Mouse (Mus musculus): ENCODE measurements around the gene Cnksr3. TPM values are rescaled to one million over a fixed set of nuclear protein-coding genes. Genes with fewer than 3 reads are reported as not detected.

Gene Cnksr3
- total and polyA plus RNA-seq, 3 experiments, result not detected

DNA sequence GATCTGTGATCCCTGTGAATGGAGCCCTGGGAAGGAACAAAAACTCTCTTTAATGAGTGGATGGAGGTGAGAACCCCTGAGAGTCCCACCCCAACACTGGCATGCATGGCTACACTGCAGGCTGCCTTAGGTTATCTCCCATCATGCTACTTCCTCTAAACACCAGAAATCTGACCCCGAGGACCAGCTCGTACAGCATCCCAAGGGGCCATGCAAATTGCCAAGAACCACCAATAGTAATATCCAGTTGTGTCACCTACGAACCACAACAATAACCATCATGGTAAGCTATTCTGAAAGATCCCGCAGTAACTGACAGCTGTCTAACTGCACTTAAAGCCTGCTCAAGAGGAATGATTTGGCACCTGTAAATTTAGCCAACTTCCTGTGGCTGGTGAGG lies 59.1 kb downstream of the Cnksr3 start:
- Histone ChIP-seq H3K4me1 (ENCODE audit: control insufficient read depth in 1 of 2, insufficient read depth in 2 of 2, low read length in 2 of 2) (no peaks in the 10 kb centered on the region), H3K9ac (ENCODE audit: control insufficient read depth, low read depth, low read length, poor library complexity, severe bottlenecking) (no peak overlapping the region), H3K27ac (ENCODE audit: control insufficient read depth, low read depth, low read length) (no peak overlapping the region), H3K9me3 (replicated peaks; ENCODE audit: insufficient read depth, low read length) (no peaks in the 10 kb centered on the region), H3K4me3 (ENCODE audit: control insufficient read depth in 1 of 2, insufficient read depth in 1 of 2, low read depth in 2 of 2, low read length in 2 of 2) (no peak overlapping the region), H3K79me2 (ENCODE audit: control insufficient read depth, insufficient read depth, low read length, poor library complexity) (no peaks in the 10 kb centered on the region), H3K27me3 (ENCODE audit: control insufficient read depth in 1 of 2, insufficient read depth in 2 of 2, low read length in 2 of 2) (no peaks in the 10 kb centered on the region), H3K36me3 (ENCODE audit: control insufficient read depth in 1 of 2, insufficient read depth in 2 of 2, low read length in 2 of 2) (no peaks in the 10 kb centered on the region)
- TF ChIP-seq GABPA (IDR thresholded peaks at IDR 0.05; ENCODE audit: low read depth, low read length) (no peak), CHD1 (IDR thresholded peaks at IDR 0.05; ENCODE audit: low read depth, low read length) (no peak), HCFC1 (IDR thresholded peaks at IDR 0.05; ENCODE audit: low read depth, low read length) (no peak), SMC3 (IDR thresholded peaks at IDR 0.05; ENCODE audit: low read depth, low read length) (no peak), ZKSCAN1 (IDR thresholded peaks at IDR 0.05; ENCODE audit: low read depth, low read length) (no peak), MAX (IDR thresholded peaks at IDR 0.05; ENCODE audit: low read length) (no peak), POLR2AphosphoS2 (IDR thresholded peaks at IDR 0.05; ENCODE audit: low read length) (no peak), MAFK (IDR thresholded peaks at IDR 0.05; ENCODE audit: borderline replicate concordance, low read depth, low read length) (no peak), GATA1 (IDR thresholded peaks at IDR 0.05; ENCODE audit: low read depth, low read length) (no peak), POLR2A (IDR thresholded peaks at IDR 0.05; ENCODE audit: control insufficient read depth in 1 of 2, insufficient read depth in 1 of 2, low read depth in 1 of 2, low read length in 2 of 2, poor library complexity in 1 of 2) (no peak)
- DNase-seq (ENCODE audit: low read depth, low spot score), result no peak

DNA sequence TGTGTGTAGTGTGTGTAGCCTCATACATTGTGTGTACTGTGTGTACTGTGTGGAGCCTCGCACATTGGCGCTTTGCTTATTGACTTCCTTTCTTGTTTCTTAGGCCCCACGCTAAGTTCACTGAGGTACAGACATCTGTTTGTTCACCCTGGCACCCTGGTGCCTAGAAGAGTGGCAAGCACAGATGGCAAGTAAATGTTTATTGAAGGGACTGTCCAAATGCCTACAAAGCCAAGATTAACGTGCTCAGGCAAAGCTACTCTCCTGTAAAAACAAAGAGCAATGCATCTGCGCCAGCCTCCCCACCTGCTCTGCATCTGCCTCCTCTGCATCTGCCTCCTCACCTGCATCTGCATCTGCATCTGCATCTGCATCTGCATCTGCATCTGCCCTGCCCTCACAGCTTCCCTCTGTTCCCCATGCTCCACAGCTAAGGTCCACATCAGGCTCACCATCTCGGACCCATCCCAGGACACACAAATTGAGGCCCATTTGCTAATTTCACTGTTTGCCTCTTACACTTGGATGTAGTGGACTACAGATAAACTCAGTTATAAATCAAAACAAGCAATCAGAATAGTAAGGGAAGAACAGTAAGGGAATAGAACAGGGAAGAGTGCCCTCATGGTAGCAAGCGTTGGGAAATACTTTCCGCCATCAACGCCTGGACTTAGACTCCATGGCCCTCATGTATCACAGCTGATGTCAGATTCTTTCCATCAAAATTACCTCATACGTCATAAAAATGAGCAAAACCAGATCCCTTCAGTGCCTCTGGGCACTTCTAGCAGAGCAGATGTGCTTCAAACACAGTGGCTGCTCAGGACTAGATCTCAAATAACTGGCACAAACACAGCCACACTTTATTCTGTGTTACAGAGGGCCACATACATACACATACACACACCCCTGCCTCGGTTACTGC lies 62.1 kb downstream of the Cnksr3 start:
- no peak for TF ChIP-seq USF2 (IDR thresholded peaks at IDR 0.05; ENCODE audit: borderline replicate concordance in 1 of 2, insufficient read depth in 1 of 2, low read depth in 1 of 2, low read length in 2 of 2)
- Histone ChIP-seq H3K4me3 (ENCODE audit: control insufficient read depth in 1 of 2, insufficient read depth in 1 of 2, low read depth in 2 of 2, low read length in 2 of 2) (no peak overlapping the region), H3K36me3 (ENCODE audit: control insufficient read depth in 1 of 2, insufficient read depth in 2 of 2, low read length in 2 of 2) (no peaks in the 10 kb centered on the region), H3K27me3 (ENCODE audit: control insufficient read depth in 1 of 2, insufficient read depth in 2 of 2, low read length in 2 of 2) (no peaks in the 10 kb centered on the region), H3K27ac (ENCODE audit: control insufficient read depth, low read depth, low read length) (no peak overlapping the region), H3K9ac (ENCODE audit: control insufficient read depth, low read depth, low read length, poor library complexity, severe bottlenecking) (no peak overlapping the region), H3K4me1 (ENCODE audit: control insufficient read depth in 1 of 2, insufficient read depth in 2 of 2, low read length in 2 of 2) (no peaks in the 10 kb centered on the region), H3K79me2 (ENCODE audit: control insufficient read depth, insufficient read depth, low read length, poor library complexity) (no peaks in the 10 kb centered on the region), H3K9me3 (replicated peaks; ENCODE audit: insufficient read depth, low read length) (no peaks in the 10 kb centered on the region)
- no peak for DNase-seq (ENCODE audit: low read depth, low spot score)

DNA sequence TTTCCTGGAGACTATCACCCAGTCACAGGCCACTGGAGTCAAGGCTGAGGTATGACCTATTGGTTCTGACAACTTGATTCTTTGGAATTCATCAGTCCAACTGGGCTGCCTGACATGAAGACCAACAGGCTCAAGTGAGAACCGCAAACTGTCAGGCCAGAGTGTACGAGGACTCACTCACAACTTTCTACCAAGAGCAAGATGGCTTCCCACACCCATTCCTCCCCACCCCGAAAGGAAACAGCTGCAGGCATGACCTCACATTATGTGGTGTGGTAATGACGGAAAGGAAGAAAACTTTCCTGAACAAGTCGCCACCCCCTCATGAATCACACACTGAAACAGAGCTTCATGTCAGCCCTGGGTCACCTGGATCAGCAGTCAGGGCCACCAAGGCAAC lies 66.4 kb downstream of the Cnksr3 start:
- TF ChIP-seq CHD1 (IDR thresholded peaks at IDR 0.05; ENCODE audit: low read depth, low read length) (no peak), MAX (IDR thresholded peaks at IDR 0.05; ENCODE audit: low read length) (no peak), USF1 (IDR thresholded peaks at IDR 0.05; ENCODE audit: low read depth, low read length) (no peak), ZKSCAN1 (IDR thresholded peaks at IDR 0.05; ENCODE audit: low read depth, low read length) (no peak), POLR2A (IDR thresholded peaks at IDR 0.05; ENCODE audit: control insufficient read depth in 1 of 2, insufficient read depth in 1 of 2, low read depth in 1 of 2, low read length in 2 of 2, poor library complexity in 1 of 2) (no peak), MAZ (IDR thresholded peaks at IDR 0.05; ENCODE audit: low read depth, low read length) (no peak), ETS1 (IDR thresholded peaks at IDR 0.05; ENCODE audit: low read depth, low read length) (no peak), MAFK (IDR thresholded peaks at IDR 0.05; ENCODE audit: borderline replicate concordance, low read depth, low read length) (no peak), JUND (IDR thresholded peaks at IDR 0.05; ENCODE audit: low read depth, low read length) (no peak), GATA1 (IDR thresholded peaks at IDR 0.05; ENCODE audit: low read depth, low read length) (no peak), BHLHE40 (IDR thresholded peaks at IDR 0.05; ENCODE audit: borderline replicate concordance, low read depth, low read length) (no peak), MEF2A (IDR thresholded peaks at IDR 0.05; ENCODE audit: extremely low read depth, insufficient replicate concordance, low read depth, low read length, poor library complexity, severe bottlenecking) (no peak), HCFC1 (IDR thresholded peaks at IDR 0.05; ENCODE audit: low read depth, low read length) (no peak)
- H3K27ac ChIP-seq (ENCODE audit: control insufficient read depth, low read depth, low read length), result no peak overlapping the region
- no peaks in the 10 kb centered on the region for H3K27me3 ChIP-seq (ENCODE audit: control insufficient read depth in 1 of 2, insufficient read depth in 2 of 2, low read length in 2 of 2)
- no peaks in the 10 kb centered on the region for H3K4me1 ChIP-seq (ENCODE audit: control insufficient read depth in 1 of 2, insufficient read depth in 2 of 2, low read length in 2 of 2)
- H3K36me3 ChIP-seq (ENCODE audit: control insufficient read depth in 1 of 2, insufficient read depth in 2 of 2, low read length in 2 of 2), result no peaks in the 10 kb centered on the region
- DNase-seq (ENCODE audit: low read depth, low spot score), result no peak
- H3K9me3 ChIP-seq (replicated peaks; ENCODE audit: insufficient read depth, low read length), result no peaks in the 10 kb centered on the region
- no peak overlapping the region for H3K9ac ChIP-seq (ENCODE audit: control insufficient read depth, low read depth, low read length, poor library complexity, severe bottlenecking)
- H3K79me2 ChIP-seq (ENCODE audit: control insufficient read depth, insufficient read depth, low read length, poor library complexity), result no peaks in the 10 kb centered on the region
- H3K4me3 ChIP-seq (ENCODE audit: control insufficient read depth in 1 of 2, insufficient read depth in 1 of 2, low read depth in 2 of 2, low read length in 2 of 2), result no peak overlapping the region

Data from MEL (cell line).